Mouse (Mus musculus) limb, embryonic 13.5 days (tissue): ENCODE results near the gene Zfp579. TPM values are rescaled to one million over a fixed set of nuclear protein-coding genes. Genes with fewer than 3 reads are reported as not detected.
A peak's percentile ranks its signal among the peaks of the same experiment; 100 is the strongest.

ENCODE experiments used
- ATAC-seq: fragments of 200-750 bp; cut with Nextera tagmentation; 2 replicates; pipeline ENCODE4 v1.8.0; 2017; ENCODE audit warnings: low read depth, moderate number of reproducible peaks, moderate TSS enrichment; ENCODE audit not compliant: low FRiP score
- H3K27ac ChIP-seq: fragments of 300-500 bp; sonication (generic); 2 replicates; pipeline ENCODE4 v1.5.1; 2015; ENCODE audit warnings: inconsistent platforms, mild to moderate bottlenecking, moderate library complexity
- H3K27me3 ChIP-seq: fragments of 300-500 bp; sonication (generic); 2 replicates; pipeline ENCODE4 v1.6.1; 2015; ENCODE audit warnings: mild to moderate bottlenecking, inconsistent platforms
- H3K36me3 ChIP-seq: fragments of 300-500 bp; sonication (generic); 2 replicates; pipeline ENCODE4 v1.6.1; 2015; ENCODE audit warnings: inconsistent platforms, mild to moderate bottlenecking, moderate library complexity
- H3K4me1 ChIP-seq: fragments of 300-500 bp; sonication (generic); 2 replicates; pipeline ENCODE4 v1.6.1; 2015; ENCODE audit warnings: inconsistent platforms
- H3K4me2 ChIP-seq: fragments of 300-500 bp; sonication (generic); replicated peaks from 2 replicates; pipeline ENCODE4 v1.6.1; 2015; ENCODE audit warnings: inconsistent platforms, mild to moderate bottlenecking, moderate library complexity
- H3K4me3 ChIP-seq: fragments of 300-500 bp; sonication (generic); 2 replicates; pipeline ENCODE4 v1.5.1; 2015; ENCODE audit warnings: moderate library complexity, mild to moderate bottlenecking, inconsistent platforms
- H3K9ac ChIP-seq: fragments of 300-500 bp; sonication (generic); 2 replicates; pipeline ENCODE4 v1.6.1; 2015; ENCODE audit warnings: mild to moderate bottlenecking, inconsistent platforms
- H3K9me3 ChIP-seq: fragments of 300-500 bp; sonication (generic); 2 replicates; pipeline ENCODE4 v1.6.1; 2016; ENCODE audit warnings: inconsistent platforms
- WGBS: fragments of 180-500 bp; shearing (Covaris S2); methylation state at CpG from one replicate; pipeline ENCODE4 v1.1.7; 2015; 5-methylcytosine and 5-hydroxymethylcytosine counted together
- polyA plus RNA-seq: library from polyadenylated mRNA; unstranded; fragments of >200 nt; fragmentation: Nextera tagmentation; extraction: Ambion mirVana; gene quantifications from 2 replicates; pipeline ENCODE4 v1.2.1, GENCODE M21; 2015

The Zfp579 gene
- polyA plus RNA-seq, 1 experiment from 2014 or later: 35.3 TPM

- H3K9ac ChIP-seq: no peak overlapping the region
- 0 out of 2 replicates have a peak, but pooled peaks cover 3% of the 10 kb centered on the region for H3K9me3 ChIP-seq
- H3K4me1 ChIP-seq: no peaks in the 10 kb centered on the region
- H3K27me3 ChIP-seq: no peaks in the 10 kb centered on the region
- no peak overlapping the region for H3K4me2 ChIP-seq
- no peak overlapping the region for H3K4me3 ChIP-seq
- ATAC-seq: no peak
- 88% methylated on average over 7 of the region's 7 CpGs for WGBS
- no peaks in the 10 kb centered on the region for H3K36me3 ChIP-seq
- H3K27ac ChIP-seq: no peak overlapping the region
Measured at GRCm38 (mm10) chr7:4976832-4977231, 19.1 kb downstream of the Zfp579 start.

- Histone ChIP-seq H3K36me3 (no peaks in the 10 kb centered on the region), H3K27ac (no peak overlapping the region), H3K4me3 (no peak overlapping the region), H3K27me3 (no peaks in the 10 kb centered on the region), H3K4me1 (no peaks in the 10 kb centered on the region), H3K9ac (no peak overlapping the region), H3K9me3 (0 out of 2 replicates have a peak, but pooled peaks cover 3% of the 10 kb centered on the region), H3K4me2 (no peak overlapping the region)
- no peak for ATAC-seq
- 43% methylated on average over 4 of the region's 4 CpGs for WGBS
Measured at GRCm38 (mm10) chr7:4975455-4975854, 20.5 kb downstream of the Zfp579 start.

GRCm38 (mm10) chr7:4972321-4973047 lies 23.5 kb downstream of the Zfp579 start:
- Histone ChIP-seq H3K4me1 (no peaks in the 10 kb centered on the region), H3K36me3 (no peaks in the 10 kb centered on the region), H3K27me3 (peaks cover 1% of the 10 kb centered on the region; the same call in 1 of the 2 replicates), H3K9me3 (0 out of 2 replicates have a peak, but pooled peaks cover 3% of the 10 kb centered on the region), H3K4me2 (no peak overlapping the region), H3K9ac (no peak overlapping the region), H3K4me3 (no peak overlapping the region), H3K27ac (no peak overlapping the region)
- WGBS: 66% methylated on average over 18 of the region's 18 CpGs
- ATAC-seq: no peak; the same call in 1 of the 2 replicates

GRCm38 (mm10) chr7:4971710-4972109 lies 24.2 kb downstream of the Zfp579 start:
- no peak overlapping the region for H3K4me3 ChIP-seq
- H3K27ac ChIP-seq: no peak overlapping the region
- 0 out of 2 replicates have a peak, but pooled peaks cover under 1% of the 10 kb centered on the region for H3K9me3 ChIP-seq
- ATAC-seq: no peak
- peaks cover 4% of the 10 kb centered on the region; the same call in 1 of the 2 replicates for H3K27me3 ChIP-seq
- H3K4me2 ChIP-seq: no peak overlapping the region
- no peak overlapping the region for H3K9ac ChIP-seq
- no peaks in the 10 kb centered on the region for H3K36me3 ChIP-seq
- H3K4me1 ChIP-seq: no peaks in the 10 kb centered on the region
- 27% methylated on average over 7 of the region's 7 CpGs for WGBS

GRCm38 (mm10) chr7:4971068-4971467 lies 24.9 kb downstream of the Zfp579 start, which contains the start of gene Sbk3:
Gene Sbk3 (minus strand): TSS chr7:4971168.
- Histone ChIP-seq H3K27ac (no peak within 1 kb of the TSS), H3K9me3 (no peaks in the 10 kb centered on the region), H3K4me1 (no peaks in the 10 kb centered on the region), H3K9ac (no peak within 1 kb of the TSS), H3K36me3 (no peaks in the 10 kb centered on the region), H3K4me3 (no peak within 1 kb of the TSS), H3K27me3 (peaks cover 7% of the 10 kb centered on the region; the same call in 1 of the 2 replicates), H3K4me2 (no peak within 1 kb of the TSS)
- 49% methylated on average over 6 of the region's 6 CpGs for WGBS
- no peak for ATAC-seq

- 77% methylated on average over 5 of the region's 5 CpGs for WGBS
- peaks cover 7% of the 10 kb centered on the region; the same call in 1 of the 2 replicates for H3K27me3 ChIP-seq
Measured at GRCm38 (mm10) chr7:4964988-4965387, 31.0 kb downstream of the Zfp579 start.

GRCm38 (mm10) chr7:4964272-4964671 lies 31.7 kb downstream of the Zfp579 start, which contains the start of gene Sbk2:
Gene Sbk2 (minus strand): TSS chr7:4964406.
- H3K4me3 ChIP-seq: peak within 1 kb of the TSS; percentile 15; the same call in 1 of the 2 replicates
- H3K4me1 ChIP-seq: no peaks in the 10 kb centered on the region; the same call in 1 of the 2 replicates
- no peak within 1 kb of the TSS for H3K27ac ChIP-seq
- H3K4me2 ChIP-seq: 0 out of 2 replicates have a peak within 1 kb of the TSS, but pooled peaks have one; percentile 31
- no peaks in the 10 kb centered on the region for H3K36me3 ChIP-seq
- H3K9me3 ChIP-seq: no peaks in the 10 kb centered on the region
- peak within 1 kb of the TSS; percentile 35; the same call in 1 of the 2 replicates for H3K9ac ChIP-seq
- 5% methylated on average over 10 of the region's 10 CpGs for WGBS
- H3K27me3 ChIP-seq: peaks cover 7% of the 10 kb centered on the region; the same call in 1 of the 2 replicates
- peak; percentile 79 for ATAC-seq

More at GRCm38 (mm10) chr7:4964988-4965387, 31.0 kb downstream of the Zfp579 start:
- Histone ChIP-seq H3K4me3 (no peak overlapping the region), H3K36me3 (no peaks in the 10 kb centered on the region), H3K4me2 (no peak overlapping the region), H3K27ac (no peak overlapping the region), H3K9ac (no peak overlapping the region), H3K4me1 (no peaks in the 10 kb centered on the region; the same call in 1 of the 2 replicates), H3K9me3 (no peaks in the 10 kb centered on the region)
- ATAC-seq: no peak

GRCm38 (mm10) chr7:4963527-4963926 lies 32.4 kb downstream of the Zfp579 start:
- H3K9me3 ChIP-seq: no peaks in the 10 kb centered on the region
- no peak overlapping the region for H3K4me3 ChIP-seq
- ATAC-seq: no peak
- 66% methylated on average over 5 of the region's 5 CpGs for WGBS
- no peaks in the 10 kb centered on the region; the same call in 1 of the 2 replicates for H3K4me1 ChIP-seq
- no peak overlapping the region for H3K4me2 ChIP-seq
- no peak overlapping the region for H3K9ac ChIP-seq
- H3K27ac ChIP-seq: no peak overlapping the region
- H3K27me3 ChIP-seq: peaks cover 7% of the 10 kb centered on the region; the same call in 1 of the 2 replicates
- no peaks in the 10 kb centered on the region for H3K36me3 ChIP-seq

- H3K4me1 ChIP-seq: peaks cover 7% of the 10 kb centered on the region
- no peak overlapping the region for H3K4me3 ChIP-seq
- H3K4me2 ChIP-seq: no peak overlapping the region
- no peak overlapping the region for H3K27ac ChIP-seq
- no peak for ATAC-seq
- 85% methylated on average over 10 of the region's 10 CpGs for WGBS
- H3K36me3 ChIP-seq: no peaks in the 10 kb centered on the region
- H3K9me3 ChIP-seq: no peaks in the 10 kb centered on the region
- no peaks in the 10 kb centered on the region for H3K27me3 ChIP-seq
- H3K9ac ChIP-seq: no peak overlapping the region
Measured at GRCm38 (mm10) chr7:4957361-4957760, 38.6 kb downstream of the Zfp579 start.

GRCm38 (mm10) chr7:4953815-4954445 lies 42.0 kb downstream of the Zfp579 start:
- no peak overlapping the region for H3K9ac ChIP-seq
- H3K4me1 ChIP-seq: peaks cover 7% of the 10 kb centered on the region
- ATAC-seq: 0 out of 2 replicates have a peak, but pooled peaks have one; percentile 33
- H3K4me3 ChIP-seq: no peak overlapping the region
- no peaks in the 10 kb centered on the region for H3K27me3 ChIP-seq
- WGBS: 12% methylated on average over 10 of the region's 10 CpGs
- H3K36me3 ChIP-seq: no peaks in the 10 kb centered on the region
- H3K27ac ChIP-seq: no peak overlapping the region
- H3K4me2 ChIP-seq: no peak overlapping the region
- H3K9me3 ChIP-seq: no peaks in the 10 kb centered on the region

GRCm38 (mm10) chr7:4950561-4951342 lies 45.2 kb downstream of the Zfp579 start:
- H3K9ac ChIP-seq: no peak overlapping the region
- no peaks in the 10 kb centered on the region for H3K36me3 ChIP-seq
- no peak for ATAC-seq
- H3K4me3 ChIP-seq: no peak overlapping the region
- 84% methylated on average over 19 of the region's 19 CpGs for WGBS
- H3K27ac ChIP-seq: no peak overlapping the region
- no peaks in the 10 kb centered on the region for H3K9me3 ChIP-seq
- H3K27me3 ChIP-seq: no peaks in the 10 kb centered on the region
- H3K4me1 ChIP-seq: peaks cover 9% of the 10 kb centered on the region
- no peak overlapping the region for H3K4me2 ChIP-seq
